Mouse (Mus musculus): ENCODE measurements at regions not wholly inside any gene's neighbourhood (a gene's known extent, or its start where the extent isn't known, plus 50 kb on each side); places are given as distances from the start of the nearest gene placed in this dataset.

DNA sequence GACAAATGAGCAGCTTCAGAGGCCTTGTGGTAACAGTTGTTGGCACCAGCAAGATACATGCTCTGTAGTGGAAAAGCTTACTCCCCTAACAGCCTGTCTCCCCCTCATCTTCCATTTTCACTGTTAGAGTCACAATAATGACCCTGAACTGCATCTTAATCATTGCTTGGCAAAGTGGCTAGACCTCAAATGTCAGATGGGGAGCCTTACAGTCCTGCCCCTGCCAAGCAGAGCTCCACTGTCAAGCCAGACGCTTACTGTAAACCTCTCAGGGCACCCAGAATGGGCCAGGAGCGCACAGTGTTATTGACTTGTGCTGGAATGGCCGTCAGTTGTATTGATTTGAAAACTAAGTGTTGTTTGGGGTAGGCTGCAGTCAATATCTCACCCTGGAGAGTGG lies 172.5 kb downstream of the Tex29 start:
- H3K36me3 ChIP-seq (ENCODE audit: control insufficient read depth, insufficient read depth): no peaks in the 10 kb centered on the region
- no peaks in the 10 kb centered on the region for H3K27me3 ChIP-seq (ENCODE audit: control insufficient read depth, insufficient read depth, insufficient read length)
- H3K4me3 ChIP-seq (ENCODE audit: insufficient read depth, poor library complexity, severe bottlenecking): no peak overlapping the region
- no peaks in the 10 kb centered on the region for H3K79me3 ChIP-seq (ENCODE audit: low read depth)
- no peaks in the 10 kb centered on the region for H3K79me2 ChIP-seq (ENCODE audit: control insufficient read depth, insufficient read depth)
- no peak overlapping the region for H3ac ChIP-seq (ENCODE audit: control insufficient read depth, insufficient read length, low read depth)
- TF ChIP-seq CTCF (IDR thresholded peaks at IDR 0.05; ENCODE audit: control insufficient read depth, insufficient read depth, insufficient read length) (no peak), MYOG (IDR thresholded peaks at IDR 0.05; ENCODE audit: control insufficient read depth, extremely low read depth, insufficient read length) (no peak)

DNA sequence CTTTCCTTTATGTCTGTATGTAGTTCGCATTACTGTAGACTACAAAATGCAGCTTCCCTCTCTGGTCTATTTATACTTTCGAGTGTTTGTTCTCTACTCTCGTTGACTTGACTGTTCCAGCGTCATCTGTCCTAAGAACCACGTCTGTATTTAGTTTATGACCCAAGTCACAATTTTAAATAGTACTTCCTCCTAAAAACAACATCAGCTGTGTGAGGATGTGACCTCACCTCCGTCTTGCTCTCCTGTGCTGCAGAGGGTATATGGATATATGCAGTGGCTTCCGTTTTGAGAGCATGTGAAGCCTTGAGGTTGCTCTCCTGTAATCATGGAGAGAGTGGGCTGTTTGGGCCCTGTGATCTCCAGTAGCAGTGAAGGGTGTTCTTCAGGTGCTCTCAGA lies 177.5 kb downstream of the Tex29 start:
- Histone ChIP-seq H3K79me2 (ENCODE audit: control insufficient read depth, insufficient read depth) (no peaks in the 10 kb centered on the region), H3K79me3 (ENCODE audit: low read depth) (no peaks in the 10 kb centered on the region)
- no peak for TF ChIP-seq CTCF (IDR thresholded peaks at IDR 0.05; ENCODE audit: control insufficient read depth, insufficient read depth, insufficient read length)
- no peak for TF ChIP-seq MYOG (IDR thresholded peaks at IDR 0.05; ENCODE audit: control insufficient read depth, extremely low read depth, insufficient read length)
- no peak for TF ChIP-seq MYOD1 (IDR thresholded peaks at IDR 0.05; ENCODE audit: control insufficient read depth, insufficient read length, low read depth)
- TF ChIP-seq USF1 (IDR thresholded peaks at IDR 0.05; ENCODE audit: low read depth): no peak
- TF ChIP-seq CEBPB (IDR thresholded peaks at IDR 0.05; ENCODE audit: low read depth): no peak
- TF ChIP-seq FOSL1 (IDR thresholded peaks at IDR 0.05; ENCODE audit: insufficient read depth, low read length, poor library complexity, severe bottlenecking): no peak
- TF ChIP-seq MAX (IDR thresholded peaks at IDR 0.05): no peak

DNA sequence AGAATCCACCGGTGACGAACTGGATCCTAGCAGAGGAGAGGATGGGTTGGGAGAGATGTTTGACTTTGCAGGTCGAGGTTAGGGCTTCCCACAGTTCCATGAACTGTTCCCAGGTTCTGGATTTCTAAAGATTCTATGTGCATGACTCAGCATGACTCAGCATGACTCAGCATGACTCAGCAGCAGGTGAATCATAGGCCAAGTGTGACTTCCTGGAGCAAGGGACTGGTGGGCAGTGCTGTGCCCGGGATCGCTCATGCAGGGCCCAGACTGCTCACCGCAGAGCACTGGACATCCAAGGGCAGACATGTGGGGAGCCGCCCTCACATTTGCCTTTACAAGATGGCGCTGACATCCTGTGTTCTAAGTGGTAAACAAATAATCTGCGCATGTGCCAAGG lies 179.0 kb downstream of the Tex29 start:
- no peaks in the 10 kb centered on the region for H3K27me3 ChIP-seq (ENCODE audit: control insufficient read depth, insufficient read depth, insufficient read length)
- H3K4me3 ChIP-seq (ENCODE audit: insufficient read depth, poor library complexity, severe bottlenecking): no peak overlapping the region
- TF ChIP-seq MYOG (IDR thresholded peaks at IDR 0.05; ENCODE audit: control insufficient read depth, extremely low read depth, insufficient read length): no peak
- TF ChIP-seq FOSL1 (IDR thresholded peaks at IDR 0.05; ENCODE audit: insufficient read depth, low read length, poor library complexity, severe bottlenecking): peak; percentile 79
- TF ChIP-seq USF1 (IDR thresholded peaks at IDR 0.05; ENCODE audit: low read depth): no peak
- H3ac ChIP-seq (ENCODE audit: control insufficient read depth, insufficient read length, low read depth): no peak overlapping the region
- H3K36me3 ChIP-seq (ENCODE audit: control insufficient read depth, insufficient read depth): no peaks in the 10 kb centered on the region
- H3K79me2 ChIP-seq (ENCODE audit: control insufficient read depth, insufficient read depth): no peaks in the 10 kb centered on the region
- no peaks in the 10 kb centered on the region for H3K79me3 ChIP-seq (ENCODE audit: low read depth)

More for the DNA sequence above, 177.5 kb downstream of the Tex29 start:
- no peak overlapping the region for H3K4me3 ChIP-seq (ENCODE audit: insufficient read depth, poor library complexity, severe bottlenecking)
- no peak overlapping the region for H3ac ChIP-seq (ENCODE audit: control insufficient read depth, insufficient read length, low read depth)
- no peaks in the 10 kb centered on the region for H3K27me3 ChIP-seq (ENCODE audit: control insufficient read depth, insufficient read depth, insufficient read length)
- H3K36me3 ChIP-seq (ENCODE audit: control insufficient read depth, insufficient read depth): no peaks in the 10 kb centered on the region

DNA sequence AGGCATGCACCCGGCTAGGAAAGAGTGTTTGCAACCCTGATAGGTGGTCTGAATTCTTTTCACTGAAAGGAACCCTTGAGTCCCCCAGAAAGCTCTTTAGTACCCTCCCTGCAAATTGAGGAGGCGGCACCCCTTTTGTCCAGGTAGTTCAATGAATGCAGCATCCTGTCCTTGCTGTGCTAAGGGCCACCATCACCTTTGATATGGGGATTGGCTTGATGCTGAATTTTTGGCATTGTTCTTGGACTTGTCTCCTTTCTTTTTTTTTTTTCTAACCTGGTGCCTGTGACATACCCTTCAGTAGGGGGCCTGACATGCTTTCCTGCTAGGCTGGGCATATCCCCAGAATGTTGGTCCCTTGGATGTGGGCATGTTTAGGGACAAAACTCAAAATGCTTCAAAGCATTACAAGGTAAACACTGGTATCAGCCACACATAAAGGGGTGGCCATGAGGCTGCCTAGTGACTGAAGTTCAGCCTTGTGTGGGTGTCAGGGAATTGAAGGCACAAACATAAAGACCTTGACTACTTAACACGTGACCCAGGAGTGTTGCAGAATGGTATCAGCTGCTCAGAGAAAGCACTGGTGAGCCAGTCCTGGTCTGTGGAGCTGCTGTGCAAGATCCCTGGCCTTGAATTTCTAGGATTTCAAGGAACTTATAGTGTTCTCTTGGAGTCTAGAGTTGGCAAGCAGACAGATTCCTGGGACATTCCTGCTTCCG lies 183.6 kb downstream of the Tex29 start:
- Histone ChIP-seq H3K36me3 (ENCODE audit: control insufficient read depth, insufficient read depth) (no peaks in the 10 kb centered on the region), H3K27me3 (ENCODE audit: control insufficient read depth, insufficient read depth, insufficient read length) (no peaks in the 10 kb centered on the region), H3K4me3 (ENCODE audit: insufficient read depth, poor library complexity, severe bottlenecking) (no peak overlapping the region), H3K79me3 (ENCODE audit: low read depth) (no peaks in the 10 kb centered on the region), H3ac (ENCODE audit: control insufficient read depth, insufficient read length, low read depth) (no peak overlapping the region), H3K79me2 (ENCODE audit: control insufficient read depth, insufficient read depth) (no peaks in the 10 kb centered on the region)
- TF ChIP-seq MYOD1 (IDR thresholded peaks at IDR 0.05; ENCODE audit: control insufficient read depth, insufficient read length, low read depth) (no peak), FOSL1 (IDR thresholded peaks at IDR 0.05; ENCODE audit: insufficient read depth, low read length, poor library complexity, severe bottlenecking) (no peak), USF1 (IDR thresholded peaks at IDR 0.05; ENCODE audit: low read depth) (no peak), MAX (IDR thresholded peaks at IDR 0.05) (no peak), CEBPB (IDR thresholded peaks at IDR 0.05; ENCODE audit: low read depth) (no peak), MYOG (IDR thresholded peaks at IDR 0.05; ENCODE audit: control insufficient read depth, extremely low read depth, insufficient read length) (no peak), CTCF (IDR thresholded peaks at IDR 0.05; ENCODE audit: control insufficient read depth, insufficient read depth, insufficient read length) (no peak)

DNA sequence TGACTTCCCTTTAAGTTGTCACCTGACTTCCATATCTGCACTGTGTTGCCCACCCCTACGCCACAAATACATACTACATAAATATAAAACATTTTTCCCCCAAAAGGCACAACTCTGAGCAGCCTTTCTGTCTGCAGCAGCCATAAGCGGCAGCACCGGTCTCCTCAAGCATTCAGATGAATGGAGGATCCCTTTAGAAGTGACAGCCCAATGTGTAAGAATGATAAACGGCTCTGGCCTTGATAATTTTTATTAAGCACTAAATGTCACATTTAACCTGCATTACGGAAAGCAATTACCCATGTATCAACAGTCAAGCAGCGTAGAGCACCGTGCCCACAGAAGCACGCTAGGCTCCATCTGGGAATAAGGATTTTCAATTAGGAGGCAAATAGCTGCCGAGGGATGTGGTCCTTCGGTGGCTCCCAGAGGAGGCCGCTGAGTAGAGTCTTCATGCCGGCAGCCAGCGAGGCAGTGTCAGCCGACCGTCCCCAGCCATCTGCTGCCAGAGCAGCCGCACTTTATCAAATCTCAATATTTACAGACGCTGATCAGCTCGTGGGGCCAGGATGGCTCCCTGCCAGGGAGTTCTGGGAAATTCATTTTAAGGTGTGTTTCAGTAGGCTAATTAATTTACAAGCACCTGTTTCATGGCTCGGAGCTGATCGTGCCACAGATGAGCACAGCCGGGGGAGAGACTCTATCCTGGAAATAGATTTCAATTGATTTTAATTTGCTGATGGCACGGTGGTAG lies 190.3 kb downstream of the Tex29 start:
- Histone ChIP-seq H3ac (ENCODE audit: control insufficient read depth, insufficient read length, low read depth) (no peak overlapping the region), H3K4me3 (ENCODE audit: insufficient read depth, poor library complexity, severe bottlenecking) (no peak overlapping the region), H3K79me3 (ENCODE audit: low read depth) (no peaks in the 10 kb centered on the region), H3K36me3 (ENCODE audit: control insufficient read depth, insufficient read depth) (no peaks in the 10 kb centered on the region), H3K79me2 (ENCODE audit: control insufficient read depth, insufficient read depth) (no peaks in the 10 kb centered on the region), H3K27me3 (ENCODE audit: control insufficient read depth, insufficient read depth, insufficient read length) (no peaks in the 10 kb centered on the region)
- TF ChIP-seq USF1 (IDR thresholded peaks at IDR 0.05; ENCODE audit: low read depth) (no peak), FOSL1 (IDR thresholded peaks at IDR 0.05; ENCODE audit: insufficient read depth, low read length, poor library complexity, severe bottlenecking) (no peak), MAX (IDR thresholded peaks at IDR 0.05) (no peak), MYOD1 (IDR thresholded peaks at IDR 0.05; ENCODE audit: control insufficient read depth, insufficient read length, low read depth) (no peak), CTCF (IDR thresholded peaks at IDR 0.05; ENCODE audit: control insufficient read depth, insufficient read depth, insufficient read length) (no peak), MYOG (IDR thresholded peaks at IDR 0.05; ENCODE audit: control insufficient read depth, extremely low read depth, insufficient read length) (no peak), CEBPB (IDR thresholded peaks at IDR 0.05; ENCODE audit: low read depth) (no peak)
